Mouse (Mus musculus): ENCODE measurements around the gene Sh2d4b. TPM values are rescaled to one million over a fixed set of nuclear protein-coding genes. Genes with fewer than 3 reads are reported as not detected.
A peak's percentile ranks its signal among the peaks of the same experiment; 100 is the strongest.

Sh2d4b gene
- polyA plus RNA-seq, 1 experiment from 2014 or later: 0.38 TPM

GRCm38 (mm10) chr14:40933328-40933727 is 40.3 kb upstream of the Sh2d4b start:
- no peaks in the 10 kb centered on the region for H3K36me3 ChIP-seq (ENCODE audit: insufficient read depth, low read length)
- H3K9me3 ChIP-seq (ENCODE audit: low read length): no peaks in the 10 kb centered on the region
- TF ChIP-seq CTCF (IDR thresholded peaks at IDR 0.05): no peak
- no peak for TF ChIP-seq EP300 (IDR thresholded peaks at IDR 0.05)
- no peaks in the 10 kb centered on the region for H3K27me3 ChIP-seq (replicated peaks; ENCODE audit: insufficient read depth, low read length)
- peaks cover 36% of the 10 kb centered on the region; the same call in 1 of the 2 replicates for H3K4me1 ChIP-seq (ENCODE audit: insufficient read depth, low read depth, low read length)
- no peak overlapping the region for H3K9ac ChIP-seq (replicated peaks; ENCODE audit: low read depth)
- ATAC-seq (no peak), DNase-seq (ENCODE audit: low spot score) (no peak)
- H3K27ac ChIP-seq (ENCODE audit: low read length): 0 out of 2 replicates have a peak overlapping the region, but pooled peaks have one; percentile 14
- no peak overlapping the region for H3K4me3 ChIP-seq (ENCODE audit: low read depth, low read length)
- 68% methylated on average over 7 of the region's 7 CpGs for WGBS
- no peak overlapping the region for H3K4me2 ChIP-seq (replicated peaks; ENCODE audit: low read depth, low read length)

- ATAC-seq (no peak), DNase-seq (ENCODE audit: low spot score) (no peak)
- H3K9me3 ChIP-seq (ENCODE audit: low read length): no peaks in the 10 kb centered on the region
- TF ChIP-seq CTCF (IDR thresholded peaks at IDR 0.05) (no peak), EP300 (IDR thresholded peaks at IDR 0.05) (no peak)
- WGBS: 66% methylated on average over 9 of the region's 9 CpGs
- H3K4me2 ChIP-seq (replicated peaks; ENCODE audit: low read depth, low read length): no peak overlapping the region
- no peaks in the 10 kb centered on the region for H3K27me3 ChIP-seq (replicated peaks; ENCODE audit: insufficient read depth, low read length)
- H3K4me1 ChIP-seq (ENCODE audit: insufficient read depth, low read depth, low read length): peaks cover 41% of the 10 kb centered on the region; the same call in 1 of the 2 replicates
- H3K9ac ChIP-seq (replicated peaks; ENCODE audit: low read depth): no peak overlapping the region
- peak overlapping the region; percentile 62 for H3K27ac ChIP-seq (ENCODE audit: low read length)
- H3K4me3 ChIP-seq (ENCODE audit: low read depth, low read length): no peak overlapping the region
- no peaks in the 10 kb centered on the region for H3K36me3 ChIP-seq (ENCODE audit: insufficient read depth, low read length)
Observed at GRCm38 (mm10) chr14:40932225-40932624, 39.2 kb upstream of the Sh2d4b start.

- Histone ChIP-seq H3K36me3 (ENCODE audit: insufficient read depth, low read length) (no peaks in the 10 kb centered on the region), H3K4me2 (replicated peaks; ENCODE audit: low read depth, low read length) (no peak overlapping the region), H3K27me3 (replicated peaks; ENCODE audit: insufficient read depth, low read length) (no peaks in the 10 kb centered on the region), H3K27ac (ENCODE audit: low read length) (peak overlapping the region; percentile 62), H3K4me3 (ENCODE audit: low read depth, low read length) (no peak overlapping the region), H3K9ac (replicated peaks; ENCODE audit: low read depth) (no peak overlapping the region), H3K4me1 (ENCODE audit: insufficient read depth, low read depth, low read length) (peaks cover 44% of the 10 kb centered on the region; the same call in 1 of the 2 replicates), H3K9me3 (ENCODE audit: low read length) (no peaks in the 10 kb centered on the region)
- DNase-seq (ENCODE audit: low spot score) (peak; percentile 55), ATAC-seq (peak; percentile 37)
- 36% methylated on average over 3 of the region's 3 CpGs for WGBS
- TF ChIP-seq CTCF (IDR thresholded peaks at IDR 0.05) (no peak), EP300 (IDR thresholded peaks at IDR 0.05) (no peak)
Observed at GRCm38 (mm10) chr14:40931115-40931829, 38.2 kb upstream of the Sh2d4b start.

DNA sequence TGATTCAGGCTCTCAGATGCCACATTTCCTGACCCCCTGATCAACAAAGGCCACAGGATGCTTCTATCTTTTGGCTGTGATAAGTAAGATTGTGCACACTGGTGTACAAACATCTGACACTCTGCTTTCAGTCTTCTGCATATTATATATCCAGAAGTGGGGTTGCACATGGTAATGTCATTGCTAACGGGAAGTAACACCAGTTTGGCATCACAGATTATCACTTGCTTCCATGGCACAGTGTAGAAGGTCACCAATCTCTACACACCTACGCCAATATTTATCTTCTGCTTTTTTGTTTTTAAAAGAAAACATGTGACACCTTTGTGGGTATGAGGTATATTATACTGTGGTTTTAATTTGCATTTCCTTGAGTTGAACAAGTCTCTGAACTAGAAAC is 36.9 kb upstream of the Sh2d4b start:
- Histone ChIP-seq H3K36me3 (ENCODE audit: insufficient read depth, low read length) (no peaks in the 10 kb centered on the region), H3K27ac (ENCODE audit: low read length) (no peak overlapping the region), H3K4me3 (ENCODE audit: low read depth, low read length) (no peak overlapping the region), H3K9me3 (ENCODE audit: low read length) (no peaks in the 10 kb centered on the region), H3K9ac (replicated peaks; ENCODE audit: low read depth) (no peak overlapping the region), H3K4me1 (ENCODE audit: insufficient read depth, low read depth, low read length) (peaks cover 44% of the 10 kb centered on the region; the same call in 1 of the 2 replicates), H3K27me3 (replicated peaks; ENCODE audit: insufficient read depth, low read length) (no peaks in the 10 kb centered on the region), H3K4me2 (replicated peaks; ENCODE audit: low read depth, low read length) (no peak overlapping the region)
- no peak for DNase-seq (ENCODE audit: low spot score)
- WGBS: 81% methylated on average over 2 of the region's 2 CpGs
- TF ChIP-seq CTCF (IDR thresholded peaks at IDR 0.05) (no peak), EP300 (IDR thresholded peaks at IDR 0.05) (no peak)
- ATAC-seq: no peak

DNA sequence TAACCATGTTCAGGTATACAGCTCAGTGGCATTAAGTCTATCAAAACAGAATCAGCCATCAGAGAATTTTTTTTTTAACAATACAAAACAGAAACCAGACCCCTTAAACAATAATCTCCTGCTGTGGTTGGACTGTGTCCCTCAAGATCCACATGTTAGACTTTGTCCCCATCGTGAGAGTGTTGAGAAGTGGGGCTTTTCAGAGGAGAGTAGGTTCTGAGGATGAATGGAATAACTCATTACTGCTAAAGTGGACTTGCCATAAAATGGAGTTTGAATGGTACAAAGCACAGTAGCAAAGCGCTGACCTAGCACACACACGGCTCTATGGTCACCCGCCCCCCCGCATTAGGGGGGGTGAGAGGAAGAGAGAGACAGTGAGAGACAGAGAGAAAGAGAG is 35.8 kb upstream of the Sh2d4b start:
- H3K9ac ChIP-seq (replicated peaks; ENCODE audit: low read depth): no peak overlapping the region
- ATAC-seq: no peak
- no peak for DNase-seq (ENCODE audit: low spot score)
- peaks cover 43% of the 10 kb centered on the region; the same call in 1 of the 2 replicates for H3K4me1 ChIP-seq (ENCODE audit: insufficient read depth, low read depth, low read length)
- H3K36me3 ChIP-seq (ENCODE audit: insufficient read depth, low read length): no peaks in the 10 kb centered on the region
- no peaks in the 10 kb centered on the region for H3K27me3 ChIP-seq (replicated peaks; ENCODE audit: insufficient read depth, low read length)
- WGBS: 66% methylated on average over 5 of the region's 5 CpGs
- no peak overlapping the region for H3K4me3 ChIP-seq (ENCODE audit: low read depth, low read length)
- no peak overlapping the region for H3K27ac ChIP-seq (ENCODE audit: low read length)
- no peaks in the 10 kb centered on the region for H3K9me3 ChIP-seq (ENCODE audit: low read length)
- TF ChIP-seq CTCF (IDR thresholded peaks at IDR 0.05): no peak
- TF ChIP-seq EP300 (IDR thresholded peaks at IDR 0.05): no peak
- H3K4me2 ChIP-seq (replicated peaks; ENCODE audit: low read depth, low read length): no peak overlapping the region

- no peak overlapping the region for H3K4me3 ChIP-seq (ENCODE audit: low read depth, low read length)
- no peaks in the 10 kb centered on the region for H3K36me3 ChIP-seq (ENCODE audit: insufficient read depth, low read length)
- WGBS: 49% methylated on average over 2 of the region's 2 CpGs
- no peak for TF ChIP-seq CTCF (IDR thresholded peaks at IDR 0.05)
- no peak for TF ChIP-seq EP300 (IDR thresholded peaks at IDR 0.05)
- no peaks in the 10 kb centered on the region for H3K27me3 ChIP-seq (replicated peaks; ENCODE audit: insufficient read depth, low read length)
- peak overlapping the region; percentile 78 for H3K27ac ChIP-seq (ENCODE audit: low read length)
- no peak overlapping the region for H3K4me2 ChIP-seq (replicated peaks; ENCODE audit: low read depth, low read length)
- H3K9me3 ChIP-seq (ENCODE audit: low read length): no peaks in the 10 kb centered on the region
- peaks cover 31% of the 10 kb centered on the region; the same call in 1 of the 2 replicates for H3K4me1 ChIP-seq (ENCODE audit: insufficient read depth, low read depth, low read length)
- ATAC-seq: peak; percentile 74
- peak; percentile 70 for DNase-seq (ENCODE audit: low spot score)
- H3K9ac ChIP-seq (replicated peaks; ENCODE audit: low read depth): no peak overlapping the region
Observed at GRCm38 (mm10) chr14:40927041-40927440, 34.0 kb upstream of the Sh2d4b start.
